Mouse (Mus musculus): ENCODE results near the gene Pfkfb4.

- TF ChIP-seq CTCF (IDR thresholded peaks at IDR 0.05; ENCODE audit: low read depth, low read length), result no peak
- TF ChIP-seq POLR2A (IDR thresholded peaks at IDR 0.05; ENCODE audit: borderline replicate concordance, low read depth, low read length), result no peak
These were observed 31.5 kb downstream of the Pfkfb4 start for GRCm38 (mm10) chr9:109022866-109023685.
